Mouse (Mus musculus) neural tube, embryonic 13.5 days (tissue): ENCODE data around the gene Pld5. TPM values are rescaled to one million over a fixed set of nuclear protein-coding genes. Genes with fewer than 3 reads are reported as not detected.
A peak's percentile ranks its signal among the peaks of the same experiment; 100 is the strongest.

Experiments
- ATAC-seq: fragments of 200-750 bp; cut with Nextera tagmentation; 2 replicates; pipeline ENCODE4 v1.8.0; 2017; ENCODE audit warnings: low read depth, mild to moderate bottlenecking, moderate TSS enrichment, moderate library complexity
- H3K27ac ChIP-seq: fragments of 300-500 bp; sonication (generic); replicated peaks from 2 replicates; pipeline ENCODE4 v1.5.1; 2015; ENCODE audit warnings: moderate library complexity, mild to moderate bottlenecking, inconsistent platforms
- H3K27me3 ChIP-seq: fragments of 300-500 bp; sonication (generic); 2 replicates; pipeline ENCODE4 v1.6.1; 2015; ENCODE audit warnings: mild to moderate bottlenecking, inconsistent platforms
- H3K36me3 ChIP-seq: fragments of 300-500 bp; sonication (generic); 2 replicates; pipeline ENCODE4 v1.6.1; 2015; ENCODE audit warnings: mild to moderate bottlenecking, inconsistent platforms
- H3K4me1 ChIP-seq: fragments of 300-500 bp; sonication (generic); replicated peaks from 2 replicates; pipeline ENCODE4 v1.6.1; 2015; ENCODE audit warnings: inconsistent platforms
- H3K4me2 ChIP-seq: fragments of 300-500 bp; sonication (generic); 2 replicates; pipeline ENCODE4 v1.6.1; 2015; ENCODE audit warnings: inconsistent platforms, mild to moderate bottlenecking, moderate library complexity
- H3K4me3 ChIP-seq: fragments of 300-500 bp; sonication (generic); 2 replicates; pipeline ENCODE4 v1.5.1; 2015; ENCODE audit warnings: mild to moderate bottlenecking, inconsistent platforms
- H3K9ac ChIP-seq: fragments of 300-500 bp; sonication (generic); 2 replicates; pipeline ENCODE4 v1.6.1; 2015; ENCODE audit warnings: moderate library complexity, mild to moderate bottlenecking, inconsistent platforms
- H3K9me3 ChIP-seq: fragments of 300-500 bp; sonication (generic); 2 replicates; pipeline ENCODE4 v1.6.1; 2016; ENCODE audit warnings: inconsistent platforms
- WGBS: fragments of 180-500 bp; shearing (Covaris S2); methylation state at CpG from one replicate; pipeline ENCODE4 v1.1.7; 2015; 5-methylcytosine and 5-hydroxymethylcytosine counted together
- polyA plus RNA-seq: library from polyadenylated mRNA; unstranded; fragments of >200 nt; fragmentation: Nextera tagmentation; extraction: Ambion mirVana; gene quantifications from 2 replicates; pipeline ENCODE4 v1.2.1, GENCODE M21; 2015

Gene Pld5
- polyA plus RNA-seq, 1 experiment from 2014 or later = 6.5 TPM

- Histone ChIP-seq H3K36me3 (no peaks in the 10 kb centered on the region), H3K9ac (peak overlapping the region; percentile 48; the same call in 1 of the 2 replicates), H3K27ac (peak overlapping the region; percentile 55), H3K4me2 (peak overlapping the region; percentile 46), H3K27me3 (no peaks in the 10 kb centered on the region), H3K9me3 (no peaks in the 10 kb centered on the region), H3K4me3 (0 out of 2 replicates have a peak overlapping the region, but pooled peaks have one; percentile 8), H3K4me1 (peaks cover 21% of the 10 kb centered on the region)
- peak; percentile 78 for ATAC-seq
- 27% methylated on average over 17 of the region's 17 CpGs for whole genome bisulfite sequencing
Observed at GRCm38 (mm10) chr1:176213645-176214221, 61.4 kb downstream of the Pld5 start.

- Histone ChIP-seq H3K27ac (peak overlapping the region; percentile 55), H3K4me2 (peak overlapping the region; percentile 46), H3K9me3 (no peaks in the 10 kb centered on the region), H3K4me1 (peaks cover 21% of the 10 kb centered on the region), H3K9ac (peak overlapping the region; percentile 48; the same call in 1 of the 2 replicates), H3K4me3 (0 out of 2 replicates have a peak overlapping the region, but pooled peaks have one; percentile 8), H3K36me3 (no peaks in the 10 kb centered on the region), H3K27me3 (no peaks in the 10 kb centered on the region)
- no peak for ATAC-seq
- 57% methylated on average over 9 of the region's 9 CpGs for WGBS
Observed at GRCm38 (mm10) chr1:176212922-176213644, 62.0 kb downstream of the Pld5 start.

GRCm38 (mm10) chr1:176210803-176211202, 64.3 kb downstream of the Pld5 start:
- Histone ChIP-seq H3K4me2 (no peak overlapping the region), H3K27ac (no peak overlapping the region), H3K9me3 (no peaks in the 10 kb centered on the region), H3K36me3 (no peaks in the 10 kb centered on the region), H3K4me3 (no peak overlapping the region), H3K27me3 (no peaks in the 10 kb centered on the region), H3K9ac (no peak overlapping the region), H3K4me1 (peaks cover 21% of the 10 kb centered on the region)
- 92% methylated on average over 1 of the region's 1 CpGs for WGBS
- no peak for ATAC-seq

GRCm38 (mm10) chr1:176208014-176208413, 67.1 kb downstream of the Pld5 start:
- Histone ChIP-seq H3K9me3 (no peaks in the 10 kb centered on the region), H3K36me3 (no peaks in the 10 kb centered on the region), H3K4me2 (no peak overlapping the region), H3K27me3 (no peaks in the 10 kb centered on the region), H3K4me1 (peaks cover 5% of the 10 kb centered on the region), H3K4me3 (no peak overlapping the region), H3K27ac (no peak overlapping the region), H3K9ac (no peak overlapping the region)
- no peak for ATAC-seq
- WGBS = 86% methylated on average over 2 of the region's 2 CpGs

GRCm38 (mm10) chr1:176202360-176202759, 72.8 kb downstream of the Pld5 start:
- H3K27ac ChIP-seq = no peak overlapping the region
- 85% methylated on average over 3 of the region's 3 CpGs for WGBS
- no peaks in the 10 kb centered on the region for H3K9me3 ChIP-seq
- no peaks in the 10 kb centered on the region for H3K36me3 ChIP-seq
- no peak for ATAC-seq
- H3K4me2 ChIP-seq = no peak overlapping the region
- H3K27me3 ChIP-seq = no peaks in the 10 kb centered on the region
- H3K4me1 ChIP-seq = no peaks in the 10 kb centered on the region
- no peak overlapping the region for H3K4me3 ChIP-seq
- H3K9ac ChIP-seq = no peak overlapping the region

- no peaks in the 10 kb centered on the region for H3K36me3 ChIP-seq
- no peak overlapping the region for H3K4me3 ChIP-seq
- no peaks in the 10 kb centered on the region for H3K27me3 ChIP-seq
- no peak overlapping the region for H3K9ac ChIP-seq
- no peak for ATAC-seq
- H3K4me1 ChIP-seq = no peaks in the 10 kb centered on the region
- no peaks in the 10 kb centered on the region for H3K9me3 ChIP-seq
- H3K27ac ChIP-seq = no peak overlapping the region
- H3K4me2 ChIP-seq = no peak overlapping the region
- WGBS = 87% methylated on average over 6 of the region's 6 CpGs
Observed at GRCm38 (mm10) chr1:176197036-176197766, 77.9 kb downstream of the Pld5 start.

GRCm38 (mm10) chr1:176196341-176196740, 78.8 kb downstream of the Pld5 start:
- no peaks in the 10 kb centered on the region for H3K9me3 ChIP-seq
- H3K27me3 ChIP-seq = no peaks in the 10 kb centered on the region
- no peaks in the 10 kb centered on the region for H3K36me3 ChIP-seq
- no peak overlapping the region for H3K9ac ChIP-seq
- WGBS = 94% methylated on average over 4 of the region's 4 CpGs
- no peak overlapping the region for H3K4me2 ChIP-seq
- no peak overlapping the region for H3K27ac ChIP-seq
- no peak for ATAC-seq
- H3K4me1 ChIP-seq = no peaks in the 10 kb centered on the region
- no peak overlapping the region for H3K4me3 ChIP-seq

GRCm38 (mm10) chr1:176194727-176195126, 80.4 kb downstream of the Pld5 start:
- no peak overlapping the region for H3K4me3 ChIP-seq
- H3K27me3 ChIP-seq = no peaks in the 10 kb centered on the region
- 83% methylated on average over 2 of the region's 2 CpGs for whole genome bisulfite sequencing
- ATAC-seq = no peak
- H3K9me3 ChIP-seq = no peaks in the 10 kb centered on the region
- H3K36me3 ChIP-seq = no peaks in the 10 kb centered on the region
- no peaks in the 10 kb centered on the region; the same call in 1 of the 2 replicates for H3K4me1 ChIP-seq
- no peak overlapping the region for H3K4me2 ChIP-seq
- H3K9ac ChIP-seq = no peak overlapping the region
- no peak overlapping the region for H3K27ac ChIP-seq

GRCm38 (mm10) chr1:176183991-176184390, 91.1 kb downstream of the Pld5 start:
- Histone ChIP-seq H3K4me1 (no peaks in the 10 kb centered on the region), H3K36me3 (no peaks in the 10 kb centered on the region), H3K27ac (no peak overlapping the region), H3K4me3 (no peak overlapping the region), H3K9me3 (no peaks in the 10 kb centered on the region), H3K27me3 (no peaks in the 10 kb centered on the region), H3K4me2 (no peak overlapping the region), H3K9ac (no peak overlapping the region)
- WGBS = 64% methylated on average over 6 of the region's 6 CpGs
- ATAC-seq = no peak

GRCm38 (mm10) chr1:176174971-176175370, 100.1 kb downstream of the Pld5 start:
- no peaks in the 10 kb centered on the region for H3K36me3 ChIP-seq
- H3K4me2 ChIP-seq = no peak overlapping the region
- H3K9ac ChIP-seq = no peak overlapping the region
- no peaks in the 10 kb centered on the region for H3K27me3 ChIP-seq
- WGBS = 31% methylated on average over 1 of the region's 1 CpGs
- no peak overlapping the region for H3K4me3 ChIP-seq
- ATAC-seq = peak; percentile 81
- peaks cover 6% of the 10 kb centered on the region for H3K4me1 ChIP-seq
- no peak overlapping the region for H3K27ac ChIP-seq
- H3K9me3 ChIP-seq = no peaks in the 10 kb centered on the region

- ATAC-seq = no peak
- Histone ChIP-seq H3K36me3 (no peaks in the 10 kb centered on the region), H3K4me2 (no peak overlapping the region), H3K4me3 (no peak overlapping the region), H3K4me1 (peaks cover 8% of the 10 kb centered on the region; the same call in 1 of the 2 replicates), H3K9me3 (no peaks in the 10 kb centered on the region), H3K27me3 (no peaks in the 10 kb centered on the region), H3K27ac (no peak overlapping the region), H3K9ac (no peak overlapping the region)
- 68% methylated on average over 5 of the region's 5 CpGs for WGBS
Observed at GRCm38 (mm10) chr1:176167784-176168183, 107.3 kb downstream of the Pld5 start.

- H3K4me1 ChIP-seq = peaks cover 8% of the 10 kb centered on the region; the same call in 1 of the 2 replicates
- no peak overlapping the region for H3K9ac ChIP-seq
- H3K4me3 ChIP-seq = no peak overlapping the region
- 63% methylated on average over 2 of the region's 2 CpGs for WGBS
- H3K9me3 ChIP-seq = no peaks in the 10 kb centered on the region
- H3K27ac ChIP-seq = no peak overlapping the region
- no peaks in the 10 kb centered on the region for H3K36me3 ChIP-seq
- no peak for ATAC-seq
- no peaks in the 10 kb centered on the region for H3K27me3 ChIP-seq
- no peak overlapping the region for H3K4me2 ChIP-seq
Observed at GRCm38 (mm10) chr1:176167114-176167513, 108.0 kb downstream of the Pld5 start.
